Mouse (Mus musculus) lung, embryonic 14.5 days (tissue): ENCODE results near the gene Serbp1. TPM values are rescaled to one million over a fixed set of nuclear protein-coding genes. Genes with fewer than 3 reads are reported as not detected.

Experiments
- ATAC-seq: fragments of 200-750 bp; cut with Nextera tagmentation; 2 replicates; pipeline ENCODE4 v1.8.0; 2017; ENCODE audit warnings: mild to moderate bottlenecking, moderate TSS enrichment, moderate library complexity; ENCODE audit not compliant: insufficient read depth
- DNase-seq: peaks from one replicate; pipeline ENCODE4 v3.0.0-alpha.2; 2015
- H3K27ac ChIP-seq: fragments of 300-500 bp; sonication (generic); 2 replicates; pipeline ENCODE4 v1.5.1; 2014; ENCODE audit warnings: low read depth, mild to moderate bottlenecking, moderate library complexity
- H3K27me3 ChIP-seq: fragments of 300-500 bp; sonication (generic); 2 replicates; pipeline ENCODE4 v1.6.1; 2014; ENCODE audit warnings: low read length, control low read depth; ENCODE audit not compliant: insufficient read depth
- H3K36me3 ChIP-seq: fragments of 300-500 bp; sonication (generic); 2 replicates; pipeline ENCODE4 v1.6.1; 2014; ENCODE audit warnings: control low read depth; ENCODE audit not compliant: insufficient read depth
- H3K4me1 ChIP-seq: fragments of 300-500 bp; sonication (generic); 2 replicates; pipeline ENCODE4 v1.6.1; 2014; ENCODE audit warnings: antibody characterized with exemption, control low read depth; ENCODE audit not compliant: insufficient read depth
- H3K4me2 ChIP-seq: fragments of 300-500 bp; sonication (generic); 2 replicates; pipeline ENCODE4 v1.6.1; 2014; ENCODE audit warnings: mild to moderate bottlenecking
- H3K4me3 ChIP-seq: fragments of 300-500 bp; sonication (generic); 2 replicates; pipeline ENCODE4 v1.5.1; 2014; ENCODE audit warnings: low read depth, low read length
- H3K9ac ChIP-seq: fragments of 300-500 bp; sonication (generic); 2 replicates; pipeline ENCODE4 v1.6.1; 2014
- H3K9me3 ChIP-seq: fragments of 300-500 bp; sonication (generic); 2 replicates; pipeline ENCODE4 v1.6.1; 2016; ENCODE audit warnings: low read depth, low read length, control low read depth
- CTCF ChIP-seq: IDR thresholded peaks from 2 replicates; pipeline ENCODE4 v1.5.1; 2016; ENCODE audit warnings: antibody characterized with exemption, low read depth
- WGBS: fragments of 180-500 bp; shearing (Covaris S2); extraction: QIAGEN DNeasy Blood & Tissue Kit; methylation state at CpG from one replicate; pipeline ENCODE4 v1.1.7; 2014; 5-methylcytosine and 5-hydroxymethylcytosine counted together
- polyA plus RNA-seq: library from polyadenylated mRNA; unstranded; fragments of >200 nt; fragmentation: Nextera tagmentation; extraction: Ambion mirVana; gene quantifications from 2 replicates; pipeline ENCODE4 v1.2.1, GENCODE M21; 2014

Gene Serbp1
- polyA plus RNA-seq, 1 experiment from 2014 or later = 516 TPM

- H3K27me3 ChIP-seq = peaks cover 13% of the 10 kb centered on the region
- H3K27ac ChIP-seq = no peak overlapping the region
- no peak for TF ChIP-seq CTCF
- H3K4me2 ChIP-seq = no peak overlapping the region
- ATAC-seq (no peak), DNase-seq (no peak)
- no peaks in the 10 kb centered on the region for H3K36me3 ChIP-seq
- H3K4me1 ChIP-seq = peaks cover 3% of the 10 kb centered on the region; the same call in 1 of the 2 replicates
- H3K9ac ChIP-seq = no peak overlapping the region
- no peak overlapping the region for H3K4me3 ChIP-seq
- H3K9me3 ChIP-seq = no peaks in the 10 kb centered on the region
These were observed 7.0 kb upstream of the Serbp1 start for GRCm38 (mm10) chr6:67230950-67231349.

- Histone ChIP-seq H3K9me3 (no peaks in the 10 kb centered on the region), H3K27ac (no peak overlapping the region), H3K4me1 (no peaks in the 10 kb centered on the region), H3K27me3 (no peaks in the 10 kb centered on the region), H3K36me3 (no peaks in the 10 kb centered on the region), H3K4me3 (no peak overlapping the region), H3K4me2 (no peak overlapping the region), H3K9ac (no peak overlapping the region)
- no peak for ATAC-seq
- WGBS = 82% methylated on average over 3 of the region's 3 CpGs
- DNase-seq = no peak
- no peak for TF ChIP-seq CTCF
These were observed 2.3 kb upstream of the Serbp1 start for GRCm38 (mm10) chr6:67235649-67236048.

- no peak for TF ChIP-seq CTCF
- H3K27ac ChIP-seq = no peak overlapping the region
- ATAC-seq (no peak), DNase-seq (no peak)
- H3K4me3 ChIP-seq = no peak overlapping the region
- H3K4me2 ChIP-seq = no peak overlapping the region
- WGBS = 66% methylated on average over 7 of the region's 7 CpGs
- no peaks in the 10 kb centered on the region for H3K27me3 ChIP-seq
- no peaks in the 10 kb centered on the region for H3K4me1 ChIP-seq
- H3K9ac ChIP-seq = no peak overlapping the region
- no peaks in the 10 kb centered on the region for H3K36me3 ChIP-seq
- H3K9me3 ChIP-seq = no peaks in the 10 kb centered on the region
These were observed 1.3 kb upstream of the Serbp1 start for GRCm38 (mm10) chr6:67236491-67237234.

- H3K27me3 ChIP-seq = no peaks in the 10 kb centered on the region
- H3K4me2 ChIP-seq = no peak overlapping the region
- H3K27ac ChIP-seq = no peak overlapping the region
- WGBS = 88% methylated on average over 3 of the region's 3 CpGs
- no peak for DNase-seq
- H3K9ac ChIP-seq = no peak overlapping the region
- no peak for ATAC-seq
- no peaks in the 10 kb centered on the region for H3K4me1 ChIP-seq
- H3K4me3 ChIP-seq = no peak overlapping the region
- H3K9me3 ChIP-seq = no peaks in the 10 kb centered on the region
- H3K36me3 ChIP-seq = no peaks in the 10 kb centered on the region
- no peak for TF ChIP-seq CTCF
These were observed 3.3 kb downstream of the Serbp1 start for GRCm38 (mm10) chr6:67241263-67241662.

GRCm38 (mm10) chr6:67243765-67244420 lies 5.9 kb downstream of the Serbp1 start:
- no peaks in the 10 kb centered on the region for H3K36me3 ChIP-seq
- H3K4me2 ChIP-seq = no peak overlapping the region
- H3K27me3 ChIP-seq = no peaks in the 10 kb centered on the region
- H3K27ac ChIP-seq = no peak overlapping the region
- DNase-seq (no peak), ATAC-seq (no peak)
- H3K9me3 ChIP-seq = no peaks in the 10 kb centered on the region
- H3K4me3 ChIP-seq = no peak overlapping the region
- WGBS = 90% methylated on average over 7 of the region's 7 CpGs
- no peaks in the 10 kb centered on the region for H3K4me1 ChIP-seq
- no peak overlapping the region for H3K9ac ChIP-seq
- no peak for TF ChIP-seq CTCF

DNA sequence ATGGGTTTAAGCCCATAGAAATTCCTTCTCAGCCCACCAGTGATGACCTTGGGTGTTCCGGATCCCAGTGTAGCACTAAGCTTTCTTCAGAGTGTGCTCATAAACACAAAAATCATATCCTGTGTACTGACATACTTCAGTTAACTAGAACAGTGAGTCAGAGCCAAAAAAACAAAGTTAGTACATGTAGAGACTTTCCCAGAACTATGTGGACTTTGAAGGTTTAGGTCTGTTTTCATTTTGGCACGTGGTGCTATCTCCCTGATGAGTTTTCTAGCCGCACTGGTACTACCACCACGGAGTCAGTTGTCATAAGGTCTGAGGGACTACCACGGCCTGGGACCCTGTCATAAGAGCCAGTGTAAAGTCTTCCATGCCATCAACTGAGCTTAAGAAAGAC lies 6.5 kb downstream of the Serbp1 start:
- no peaks in the 10 kb centered on the region for H3K4me1 ChIP-seq
- H3K27me3 ChIP-seq = no peaks in the 10 kb centered on the region
- no peaks in the 10 kb centered on the region for H3K9me3 ChIP-seq
- H3K4me2 ChIP-seq = no peak overlapping the region
- 77% methylated on average over 5 of the region's 5 CpGs for WGBS
- no peak for ATAC-seq
- DNase-seq = no peak
- H3K9ac ChIP-seq = no peak overlapping the region
- TF ChIP-seq CTCF = no peak
- H3K36me3 ChIP-seq = no peaks in the 10 kb centered on the region
- no peak overlapping the region for H3K4me3 ChIP-seq
- no peak overlapping the region for H3K27ac ChIP-seq

GRCm38 (mm10) chr6:67251095-67251494 lies 13.1 kb downstream of the Serbp1 start:
- WGBS = 86% methylated on average over 4 of the region's 4 CpGs

More at GRCm38 (mm10) chr6:67251095-67251494, 13.1 kb downstream of the Serbp1 start:
- H3K27ac ChIP-seq = no peak overlapping the region
- no peak for DNase-seq
- no peaks in the 10 kb centered on the region for H3K9me3 ChIP-seq
- no peaks in the 10 kb centered on the region for H3K36me3 ChIP-seq
- no peak overlapping the region for H3K4me2 ChIP-seq
- no peaks in the 10 kb centered on the region for H3K4me1 ChIP-seq
- TF ChIP-seq CTCF = no peak
- ATAC-seq = no peak
- H3K27me3 ChIP-seq = no peaks in the 10 kb centered on the region
- H3K9ac ChIP-seq = no peak overlapping the region
- no peak overlapping the region for H3K4me3 ChIP-seq
